Mouse (Mus musculus) gastrocnemius, postnatal 14 days (tissue): ENCODE measurements around the gene Slc16a13. TPM values are rescaled to one million over a fixed set of nuclear protein-coding genes. Genes with fewer than 3 reads are reported as not detected.
"Not testable (repeated sequence)": the region's sequence is repeated elsewhere in the genome, so short reads cannot be mapped to it uniquely, and the experiment has no call there.

ENCODE experiments used
- DNase-seq: peaks from one replicate; pipeline ENCODE4 v3.0.0; 2021; ENCODE audit warnings: mixed read lengths
- intact Hi-C: fragments of 180-260 bp; cut with DNase I; formaldehyde crosslinking; loops from one replicate; pipeline ENCODE4 v1.15.1; 2025; ENCODE audit warnings: low total_unique reads
- microRNA-seq, 2 experiments: library from miRNA; unstranded; fragments of <30 nt; microRNA quantifications; one replicate each; pipeline ENCODE4 v1.2.0; 2021
- total RNA-seq, 2 experiments: library from RNA; stranded (reverse); gene quantifications; 2 replicates each; pipeline ENCODE4 v1.2.3; 2021

Gene Slc16a13
- total RNA-seq, 2 experiments from 2014 or later = 0.53 to 1.5 TPM

- intact Hi-C loops = no loop called here
- DNase-seq = no peak
Observed at GRCm38 (mm10) chr11:70179401-70179800, 41.5 kb downstream of the Slc16a13 start.

- no peak for DNase-seq
- intact Hi-C loops = no loop called here
Observed at GRCm38 (mm10) chr11:70178756-70179155, 42.1 kb downstream of the Slc16a13 start.

GRCm38 (mm10) chr11:70178311-70178710 is 42.6 kb downstream of the Slc16a13 start:
- intact Hi-C loops = no loop called here
- no peak for DNase-seq

GRCm38 (mm10) chr11:70177647-70178046 is 43.2 kb downstream of the Slc16a13 start:
- intact Hi-C loops = no loop called here
- no peak for DNase-seq

GRCm38 (mm10) chr11:70174491-70174890 is 46.4 kb downstream of the Slc16a13 start:
- no peak for DNase-seq
- intact Hi-C loops = no loop called here

- intact Hi-C loops = no loop called here
Observed at GRCm38 (mm10) chr11:70172298-70172697, 48.6 kb downstream of the Slc16a13 start.

GRCm38 (mm10) chr11:70171847-70172246 is 49.0 kb downstream of the Slc16a13 start:
- intact Hi-C loops = no loop called here
- DNase-seq = no peak

More at GRCm38 (mm10) chr11:70172298-70172697, 48.6 kb downstream of the Slc16a13 start:
- no peak for DNase-seq

GRCm38 (mm10) chr11:70171181-70171580 is 49.7 kb downstream of the Slc16a13 start:
- intact Hi-C loops = no loop called here
- DNase-seq = no peak

GRCm38 (mm10) chr11:70170291-70170690 is 50.6 kb downstream of the Slc16a13 start:
- intact Hi-C loops = no loop called here
- DNase-seq = no peak

GRCm38 (mm10) chr11:70169471-70169870 is 51.4 kb downstream of the Slc16a13 start:
- DNase-seq, intact Hi-C loops: not testable (repeated sequence)

GRCm38 (mm10) chr11:70168136-70168535 is 52.7 kb downstream of the Slc16a13 start:
- intact Hi-C loops = no loop called here
- no peak for DNase-seq

Small RNA genes within 50 kb of the gene (microRNA-seq; reads per million reads assigned to microRNA genes)
- gene Mir195a (3,028 to 10,650 reads per million in 2 experiments), gene Mir497 (0 reads per million in 2 experiments), gene Mir497b (0 reads per million in 2 experiments)

Other genes with a start within 250 kb of the Slc16a13 start
- 100 to 1,000 TPM; 185 to 209 TPM for gene Ctdnep1, start 239.9 kb downstream of the Slc16a13 start, total RNA-seq
- 10 to 100 TPM; 43.0 to 52.9 TPM for gene Elp5, start 238.5 kb downstream of the Slc16a13 start, total RNA-seq
- 100 to 1,000 TPM; 170 to 180 TPM for gene Gabarap, start 229.9 kb downstream of the Slc16a13 start, total RNA-seq
- 10 to 100 TPM; 20.4 to 20.7 TPM for gene Phf23, start 225.3 kb downstream of the Slc16a13 start, total RNA-seq
- gene Dvl2, start 220.5 kb downstream of the Slc16a13 start, total RNA-seq = 1 to 10 TPM; 5.1 to 7.8 TPM
- 100 to 1,000 TPM; 266 to 408 TPM for gene Acadvl, start 205.7 kb downstream of the Slc16a13 start, total RNA-seq
- gene Dlg4, start 204.1 kb downstream of the Slc16a13 start, total RNA-seq = 1 to 10 TPM; 8.7 to 9.2 TPM
- gene Asgr1, start 167.0 kb downstream of the Slc16a13 start, total RNA-seq = not detected
- not detected for gene Asgr2, start 128.4 kb downstream of the Slc16a13 start, total RNA-seq
- 1 to 10 TPM; 1.9 to 3.1 TPM for gene Mgl2, start 90.7 kb downstream of the Slc16a13 start, total RNA-seq
- gene Clec10a, start 64.9 kb downstream of the Slc16a13 start, total RNA-seq = 1 to 10 TPM; 1.8 to 3.1 TPM
- gene Slc16a11, start 8.3 kb downstream of the Slc16a13 start, total RNA-seq = under 1 TPM in 1 of 2 experiments, not detected in 1; 0.22 TPM
- gene Bcl6b, start 8.7 kb upstream of the Slc16a13 start, total RNA-seq = 10 to 100 TPM; 12.4 to 13.7 TPM
- 10 to 100 TPM; 29.7 to 37.4 TPM for gene 0610010K14Rik, start 16.9 kb upstream of the Slc16a13 start, total RNA-seq
- gene Gm21988, start 18.8 kb upstream of the Slc16a13 start, total RNA-seq = 1 to 10 TPM; 2.6 to 2.7 TPM
- 10 to 100 TPM; 96.0 to 96.9 TPM for gene Rnasek, start 18.8 kb upstream of the Slc16a13 start, total RNA-seq
- gene Alox12, start 34.3 kb upstream of the Slc16a13 start, total RNA-seq = 1 to 10 TPM in 1 of 2 experiments, under 1 TPM in 1; 1.00 to 1.2 TPM
- under 1 TPM in 1 of 2 experiments, not detected in 1; 0.09 TPM for gene Alox12e, start 101.6 kb upstream of the Slc16a13 start, total RNA-seq
- gene Alox15, start 131.0 kb upstream of the Slc16a13 start, total RNA-seq = not detected
- gene Pelp1, start 189.0 kb upstream of the Slc16a13 start, total RNA-seq = 10 to 100 TPM; 14.9 to 18.6 TPM
- gene Arrb2, start 211.6 kb upstream of the Slc16a13 start, total RNA-seq = 1 to 10 TPM; 8.3 to 9.7 TPM
- 1 to 10 TPM; 6.2 to 6.5 TPM for gene Med11, start 230.9 kb upstream of the Slc16a13 start, total RNA-seq
- under 1 TPM; 0.31 to 0.84 TPM for gene Zmynd15, start 238.4 kb upstream of the Slc16a13 start, total RNA-seq
- 1 to 10 TPM; 2.6 to 3.1 TPM for gene Cxcl16, start 238.9 kb upstream of the Slc16a13 start, total RNA-seq